Mouse (Mus musculus) cortical plate, adult 2 months (tissue): ENCODE results near the gene Tmem141. TPM values are rescaled to one million over a fixed set of nuclear protein-coding genes. Genes with fewer than 3 reads are reported as not detected.

ENCODE experiments used
- H3K27ac ChIP-seq: fragments of 200-500 bp; 2 replicates; pipeline ENCODE4 v1.5.1; 2012; ENCODE audit warnings: low read length, control low read depth, inconsistent platforms; ENCODE audit not compliant: insufficient read depth
- H3K4me1 ChIP-seq: fragments of 200-500 bp; 2 replicates; pipeline ENCODE4 v1.6.1; 2011; ENCODE audit warnings: low read length; ENCODE audit not compliant: control insufficient read depth, insufficient read depth
- H3K4me3 ChIP-seq: fragments of 200-500 bp; 2 replicates; pipeline ENCODE4 v1.5.1; 2011; ENCODE audit warnings: mild to moderate bottlenecking, low read length, control low read depth; ENCODE audit not compliant: insufficient read depth
- CTCF ChIP-seq: fragments of 200-500 bp; IDR thresholded peaks from 2 replicates; pipeline ENCODE4 v1.5.1; 2011; ENCODE audit warnings: mild to moderate bottlenecking, control low read depth, low read length; ENCODE audit not compliant: insufficient read depth; ENCODE audit errors: extremely low read depth
- POLR2A ChIP-seq: fragments of 200-500 bp; IDR thresholded peaks from 2 replicates; pipeline ENCODE4 v1.6.1; 2011; ENCODE audit warnings: mild to moderate bottlenecking, low read length, control low read depth; ENCODE audit not compliant: insufficient read depth; ENCODE audit errors: extremely low read depth
- polyA plus RNA-seq: library from polyadenylated mRNA; depleted of rRNA; stranded (reverse); fragments of >200 nt; gene quantifications from 2 replicates; pipeline ENCODE4 v1.2.3, GENCODE M21; 2012

Gene Tmem141
- polyA plus RNA-seq, 1 experiment, result 82.8 TPM

- no peak overlapping the region for H3K27ac ChIP-seq
- TF ChIP-seq POLR2A (no peak), CTCF (no peak)
- H3K4me1 ChIP-seq, result no peaks in the 10 kb centered on the region; the same call in 1 of the 2 replicates
- no peak overlapping the region for H3K4me3 ChIP-seq
Observed at GRCm38 (mm10) chr2:25654502-25654901, 32.7 kb upstream of the Tmem141 start.

- Histone ChIP-seq H3K4me3 (no peak within 1 kb of the TSS), H3K27ac (no peak within 1 kb of the TSS), H3K4me1 (no peaks in the 10 kb centered on the region; the same call in 1 of the 2 replicates)
- no peak for TF ChIP-seq POLR2A
- no peak for TF ChIP-seq CTCF
Observed at GRCm38 (mm10) chr2:25652902-25653301, 31.1 kb upstream of the Tmem141 start, which contains the start of gene Lcn8. TSS of gene Lcn8 (plus strand) at chr2:25653120.

GRCm38 (mm10) chr2:25639890-25640289, 18.1 kb upstream of the Tmem141 start:
- no peak overlapping the region for H3K4me3 ChIP-seq
- H3K4me1 ChIP-seq, result no peaks in the 10 kb centered on the region
- no peak overlapping the region for H3K27ac ChIP-seq
- TF ChIP-seq CTCF (peak; percentile 55), POLR2A (no peak)

- H3K4me3 ChIP-seq, result no peak overlapping the region
- H3K27ac ChIP-seq, result no peak overlapping the region
- no peaks in the 10 kb centered on the region for H3K4me1 ChIP-seq
- TF ChIP-seq POLR2A (no peak), CTCF (peak; percentile 40)
Observed at GRCm38 (mm10) chr2:25634046-25634445, 12.2 kb upstream of the Tmem141 start.

- Histone ChIP-seq H3K4me3 (no peak overlapping the region), H3K27ac (no peak overlapping the region), H3K4me1 (no peaks in the 10 kb centered on the region)
- TF ChIP-seq POLR2A (no peak), CTCF (no peak)
Observed at GRCm38 (mm10) chr2:25633616-25634015, 11.8 kb upstream of the Tmem141 start.

GRCm38 (mm10) chr2:25628738-25629137, 6.9 kb upstream of the Tmem141 start:
- H3K4me1 ChIP-seq, result no peaks in the 10 kb centered on the region
- H3K27ac ChIP-seq, result no peak overlapping the region
- TF ChIP-seq CTCF (no peak), POLR2A (no peak)
- no peak overlapping the region for H3K4me3 ChIP-seq

- H3K4me3 ChIP-seq, result no peak within 1 kb of the TSS
- TF ChIP-seq CTCF (no peak), POLR2A (no peak)
- H3K4me1 ChIP-seq, result no peaks in the 10 kb centered on the region
- H3K27ac ChIP-seq, result no peak within 1 kb of the TSS
Observed at GRCm38 (mm10) chr2:25627811-25628210, 6.0 kb upstream of the Tmem141 start, which contains the start of gene Fcna. TSS of gene Fcna (minus strand) at chr2:25628030.

GRCm38 (mm10) chr2:25625986-25626385, 4.2 kb upstream of the Tmem141 start:
- Histone ChIP-seq H3K4me3 (no peak overlapping the region), H3K27ac (no peak overlapping the region), H3K4me1 (no peaks in the 10 kb centered on the region)
- TF ChIP-seq POLR2A (no peak), CTCF (no peak)

GRCm38 (mm10) chr2:25620852-25621228, 965 bp downstream of the Tmem141 start:
- H3K27ac ChIP-seq, result no peak overlapping the region
- no peaks in the 10 kb centered on the region for H3K4me1 ChIP-seq
- no peak for TF ChIP-seq POLR2A
- no peak for TF ChIP-seq CTCF
- H3K4me3 ChIP-seq, result peak overlapping the region; percentile 73; the same call in 1 of the 2 replicates

- H3K27ac ChIP-seq, result no peak overlapping the region
- TF ChIP-seq POLR2A (no peak), CTCF (no peak)
- no peaks in the 10 kb centered on the region for H3K4me1 ChIP-seq
- H3K4me3 ChIP-seq, result no peak overlapping the region
Observed at GRCm38 (mm10) chr2:25620386-25620785, 1.4 kb downstream of the Tmem141 start.
